Mouse (Mus musculus): Measurements from ENCODE around the gene Ccdc191. TPM values are rescaled to one million over a fixed set of nuclear protein-coding genes. Genes with fewer than 3 reads are reported as not detected.

Ccdc191 gene
- total RNA-seq, 2 experiments from 2014 or later: 4.8 to 5.1 TPM

DNA sequence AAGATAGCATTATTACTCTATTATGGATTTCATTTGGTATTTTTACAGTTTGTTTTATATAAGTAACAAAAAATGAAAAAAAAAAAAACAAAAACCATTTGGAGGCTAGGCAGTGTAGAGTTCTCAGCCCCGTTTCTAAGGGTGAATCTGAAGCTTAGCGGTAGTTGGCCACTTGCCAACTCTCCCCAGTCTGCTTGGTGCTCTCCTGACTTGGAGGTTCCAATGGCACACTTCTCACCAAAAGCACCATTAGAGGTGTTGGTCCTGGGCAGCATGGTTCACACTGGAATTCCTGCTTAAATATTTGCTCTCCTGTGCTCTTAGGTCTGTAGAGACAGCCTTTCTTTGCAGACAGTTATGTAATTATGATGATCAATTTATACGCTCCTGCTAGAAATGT lies 45.8 kb downstream of the Ccdc191 start:
- H3K27ac ChIP-seq: peak overlapping the region; percentile 81
- no peak overlapping the region for H3K4me3 ChIP-seq
- TF ChIP-seq CTCF (conservative IDR thresholded peaks at IDR 0.05): no peak
- DNase-seq (ENCODE audit: low spot score in 2 of 2): no peak

DNA sequence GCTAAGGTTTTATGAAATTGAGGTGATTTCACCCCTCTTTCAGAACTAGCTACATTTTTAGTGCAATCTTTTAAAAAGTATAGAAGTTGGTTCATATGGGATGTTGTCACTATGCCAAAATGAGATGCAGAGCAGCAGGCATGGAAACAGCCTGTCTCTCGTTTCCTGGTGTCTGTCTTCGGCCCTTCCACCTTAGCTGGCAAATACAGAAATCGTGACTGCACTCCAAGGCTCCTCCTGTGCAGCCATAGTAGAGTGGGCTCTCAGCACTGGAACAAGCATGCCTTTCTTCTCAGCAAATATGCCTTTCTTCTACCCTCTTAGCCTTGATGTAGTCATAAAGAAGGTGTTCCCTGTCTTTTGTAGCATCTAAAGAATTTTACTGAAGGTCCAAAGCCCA lies 46.3 kb downstream of the Ccdc191 start:
- no peak for TF ChIP-seq CTCF (conservative IDR thresholded peaks at IDR 0.05)
- Histone ChIP-seq H3K4me3 (no peak overlapping the region), H3K27ac (peak overlapping the region; percentile 81)
- no peak for DNase-seq (ENCODE audit: low spot score in 2 of 2)

DNA sequence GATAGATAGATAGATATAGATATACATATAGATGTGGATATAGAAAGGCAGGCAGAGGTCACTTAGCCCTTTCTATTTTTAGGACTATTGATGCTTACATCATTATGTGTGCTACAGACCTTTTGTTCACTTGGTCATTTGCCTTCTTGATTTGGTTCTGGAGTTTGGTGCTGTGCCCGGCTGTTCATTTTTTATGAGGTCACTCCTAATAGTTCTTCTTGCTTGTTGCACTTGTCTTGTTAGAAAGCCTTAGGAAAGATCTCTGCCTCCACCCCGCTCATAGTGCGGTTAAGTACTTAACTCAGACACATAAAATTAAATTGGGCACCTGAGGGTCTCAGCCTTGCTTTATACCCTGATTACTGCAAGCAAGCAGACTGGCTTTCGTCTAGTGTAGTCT lies 51.2 kb downstream of the Ccdc191 start:
- H3K27ac ChIP-seq: no peak overlapping the region
- TF ChIP-seq CTCF (conservative IDR thresholded peaks at IDR 0.05): no peak
- no peak overlapping the region for H3K4me3 ChIP-seq
- DNase-seq (ENCODE audit: low spot score in 2 of 2): no peak

DNA sequence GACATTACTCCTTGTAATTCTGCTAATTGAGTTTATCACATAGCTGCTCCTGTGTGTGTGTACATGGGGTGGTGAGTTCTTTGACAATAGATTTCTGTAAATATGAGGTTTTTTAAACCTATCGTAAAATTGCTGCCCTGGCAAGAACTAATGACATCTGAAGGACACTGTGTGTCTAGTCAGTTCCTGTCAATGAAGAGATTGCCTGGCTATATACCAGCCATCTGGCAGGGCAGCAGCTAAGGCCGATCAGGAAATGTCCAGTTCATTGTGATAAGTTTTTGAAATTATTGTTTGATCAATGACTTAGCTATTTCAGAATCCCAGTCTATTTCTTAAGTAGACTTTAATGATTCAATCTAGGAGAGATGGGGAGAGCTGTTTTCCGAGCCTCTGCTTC lies 55.8 kb downstream of the Ccdc191 start:
- H3K27ac ChIP-seq: peak overlapping the region; percentile 77
- TF ChIP-seq CTCF (conservative IDR thresholded peaks at IDR 0.05): no peak
- no peak for DNase-seq (ENCODE audit: low spot score in 2 of 2)

DNA sequence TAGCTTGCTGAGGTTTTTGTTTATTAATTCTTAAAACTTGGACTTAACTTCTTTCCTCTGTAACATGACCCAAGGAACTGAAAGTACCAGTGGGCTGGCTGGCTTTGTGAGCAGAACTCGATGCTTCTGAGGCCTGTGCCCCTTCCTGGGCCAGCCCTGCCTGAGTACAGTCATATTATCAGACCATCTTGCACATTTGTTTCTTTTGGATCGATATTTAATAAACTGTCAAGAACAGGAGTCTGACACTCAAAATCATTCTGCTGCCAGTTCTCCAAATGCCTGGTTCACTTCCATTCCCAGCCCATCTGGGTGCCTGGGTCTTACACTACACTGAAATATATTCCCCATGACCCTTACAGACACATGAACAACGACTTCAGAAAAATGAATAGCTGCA lies 56.3 kb downstream of the Ccdc191 start:
- no peak for TF ChIP-seq CTCF (conservative IDR thresholded peaks at IDR 0.05)
- H3K27ac ChIP-seq: peak overlapping the region; percentile 77

More for the DNA sequence above, 55.8 kb downstream of the Ccdc191 start:
- no peak overlapping the region for H3K4me3 ChIP-seq

DNA sequence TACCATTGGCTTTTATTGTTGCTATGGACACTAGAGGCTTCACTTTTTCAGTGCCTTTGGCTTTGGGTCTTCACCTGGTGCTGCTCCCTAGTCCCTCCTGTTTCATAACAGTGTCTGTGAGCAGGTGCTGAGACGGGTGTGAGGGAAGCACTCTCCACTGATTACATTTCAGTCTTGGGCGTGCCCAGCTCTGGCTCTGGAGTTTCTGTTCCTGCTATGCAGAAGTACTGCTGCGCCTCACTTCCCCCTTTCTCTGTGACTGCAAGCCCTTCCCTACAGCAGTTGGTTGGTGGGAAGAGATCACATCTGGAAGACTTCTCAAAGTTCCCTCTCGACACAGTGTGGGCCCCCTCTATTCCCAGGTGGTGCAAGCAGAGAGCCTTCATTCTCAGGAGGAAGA lies 62.0 kb downstream of the Ccdc191 start:
- DNase-seq (ENCODE audit: low spot score in 2 of 2): no peak
- Histone ChIP-seq H3K4me3 (no peak overlapping the region), H3K27ac (peak overlapping the region; percentile 25; the same call in 1 of the 2 replicates)
- no peak for TF ChIP-seq CTCF (conservative IDR thresholded peaks at IDR 0.05)

More for the DNA sequence above, 56.3 kb downstream of the Ccdc191 start:
- DNase-seq (ENCODE audit: low spot score in 2 of 2): no peak
- H3K4me3 ChIP-seq: no peak overlapping the region

DNA sequence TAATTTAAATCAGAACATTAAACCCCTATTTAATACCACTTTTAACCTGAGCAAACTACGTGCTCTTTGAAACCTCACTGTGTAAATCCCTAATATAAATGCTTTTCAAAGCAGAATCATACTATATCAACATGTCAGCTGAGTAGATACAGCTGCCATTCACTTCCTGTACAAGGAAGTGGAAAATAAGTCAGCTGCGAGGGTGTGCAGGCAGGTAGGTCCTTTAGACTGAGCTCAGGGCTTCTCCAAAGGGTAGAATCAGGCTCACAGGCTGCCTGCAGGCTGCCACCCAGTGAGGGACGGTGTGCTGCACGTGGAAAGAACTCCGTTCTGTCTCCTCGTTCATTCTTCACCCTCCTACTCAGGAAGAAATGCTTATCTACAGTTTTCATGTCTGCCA lies 65.3 kb downstream of the Ccdc191 start:
- no peak overlapping the region for H3K27ac ChIP-seq
- no peak overlapping the region for H3K4me3 ChIP-seq
- no peak for DNase-seq (ENCODE audit: low spot score in 2 of 2)
- no peak for TF ChIP-seq CTCF (conservative IDR thresholded peaks at IDR 0.05)

DNA sequence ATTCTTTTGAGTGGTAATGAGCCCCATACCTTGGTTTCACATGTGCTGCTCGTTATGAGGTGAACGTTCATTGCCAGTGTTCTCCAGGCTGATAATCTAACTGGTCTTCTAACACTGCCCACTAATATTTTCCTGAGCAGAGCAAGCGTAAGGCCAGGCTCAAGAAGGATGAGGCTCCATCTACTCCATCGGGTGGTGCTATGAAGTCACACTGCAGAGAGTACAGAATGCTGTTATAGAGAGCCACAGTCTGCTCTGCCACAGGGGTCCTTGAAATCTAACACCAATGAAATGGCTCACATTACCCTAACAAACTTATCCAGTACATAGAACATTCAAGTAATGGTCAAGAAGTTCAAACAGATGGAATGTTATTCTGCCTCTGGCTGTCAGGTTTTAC lies 68.4 kb downstream of the Ccdc191 start:
- Histone ChIP-seq H3K27ac (no peak overlapping the region), H3K4me3 (no peak overlapping the region)
- TF ChIP-seq CTCF (conservative IDR thresholded peaks at IDR 0.05): no peak
- DNase-seq (ENCODE audit: low spot score in 2 of 2): no peak

DNA sequence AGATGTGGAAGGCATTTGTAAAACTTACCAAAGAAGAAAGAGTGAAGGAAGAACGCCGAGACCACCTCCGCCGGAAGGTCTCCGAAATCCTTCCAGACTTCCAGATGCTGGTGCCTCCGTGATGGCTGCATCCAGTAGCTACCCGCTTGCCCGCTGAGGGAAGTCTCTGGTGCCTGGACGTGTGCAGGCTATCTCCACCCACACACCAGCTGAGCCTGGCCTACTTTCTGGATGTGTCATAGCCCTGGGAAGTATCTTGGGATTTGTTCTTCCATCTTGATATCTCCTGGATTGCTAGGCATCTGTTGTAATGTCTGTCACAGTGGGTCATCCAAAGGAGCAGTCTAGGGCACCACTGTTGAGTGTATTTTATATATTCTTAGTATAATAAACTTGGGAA lies 73.7 kb downstream of the Ccdc191 start:
- H3K4me3 ChIP-seq: no peak overlapping the region
- no peak for TF ChIP-seq CTCF (conservative IDR thresholded peaks at IDR 0.05)
- no peak for DNase-seq (ENCODE audit: low spot score in 2 of 2)
- peak overlapping the region; percentile 85 for H3K27ac ChIP-seq

DNA sequence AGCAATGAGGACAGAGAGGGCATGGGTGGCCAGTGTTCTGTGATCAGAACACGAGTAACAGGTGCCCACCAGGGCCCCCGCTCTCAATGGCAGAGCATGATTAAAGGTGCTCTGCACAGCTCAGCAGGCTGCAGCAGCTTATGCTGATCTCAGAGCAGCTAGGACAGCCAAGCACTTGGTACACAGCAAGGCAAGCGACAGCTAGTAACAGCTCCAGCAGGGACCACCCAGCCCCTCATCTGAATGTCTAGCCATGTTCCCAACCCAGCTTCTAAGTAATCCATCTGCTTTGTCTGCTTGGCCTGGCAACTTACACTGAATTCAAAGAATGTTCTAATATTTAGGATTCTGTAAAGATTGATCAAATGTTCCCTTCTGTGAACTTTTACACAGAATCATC lies 74.2 kb downstream of the Ccdc191 start:
- TF ChIP-seq CTCF (conservative IDR thresholded peaks at IDR 0.05): no peak
- H3K27ac ChIP-seq: peak overlapping the region; percentile 85
- H3K4me3 ChIP-seq: no peak overlapping the region
- no peak for DNase-seq (ENCODE audit: low spot score in 2 of 2)

DNA sequence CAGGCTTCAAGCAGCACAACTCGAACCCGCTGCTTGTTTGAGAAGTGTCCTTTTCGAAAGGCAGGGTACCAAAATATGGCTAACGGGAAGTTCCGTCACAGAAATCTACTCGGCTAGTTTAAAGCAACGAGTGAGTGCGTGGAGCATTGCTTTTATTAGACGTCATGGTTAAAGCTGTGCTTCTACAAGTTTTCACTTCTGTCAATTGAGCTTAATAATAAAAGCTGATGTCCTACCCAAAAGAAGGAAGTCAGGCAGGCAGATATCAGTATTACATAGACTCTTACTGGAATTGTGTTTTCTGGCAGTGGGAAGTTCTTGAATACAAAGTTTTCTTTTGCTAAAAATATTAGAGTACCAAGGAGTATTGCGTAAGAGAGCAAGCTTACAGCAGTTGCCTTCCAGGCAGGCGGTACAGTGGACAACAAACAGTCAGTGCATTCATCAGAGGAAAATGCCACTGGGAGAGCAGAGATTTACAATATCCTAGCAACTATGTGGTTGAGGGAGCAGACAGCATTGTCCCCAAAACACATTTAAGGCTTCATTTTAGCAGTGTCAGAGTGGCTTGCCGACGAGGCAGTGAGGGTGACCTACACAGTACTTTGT lies 76.3 kb downstream of the Ccdc191 start:
- DNase-seq (ENCODE audit: low spot score in 2 of 2): no peak
- Histone ChIP-seq H3K27ac (peak overlapping the region; percentile 85), H3K4me3 (no peak overlapping the region)
- TF ChIP-seq CTCF (conservative IDR thresholded peaks at IDR 0.05): no peak

DNA sequence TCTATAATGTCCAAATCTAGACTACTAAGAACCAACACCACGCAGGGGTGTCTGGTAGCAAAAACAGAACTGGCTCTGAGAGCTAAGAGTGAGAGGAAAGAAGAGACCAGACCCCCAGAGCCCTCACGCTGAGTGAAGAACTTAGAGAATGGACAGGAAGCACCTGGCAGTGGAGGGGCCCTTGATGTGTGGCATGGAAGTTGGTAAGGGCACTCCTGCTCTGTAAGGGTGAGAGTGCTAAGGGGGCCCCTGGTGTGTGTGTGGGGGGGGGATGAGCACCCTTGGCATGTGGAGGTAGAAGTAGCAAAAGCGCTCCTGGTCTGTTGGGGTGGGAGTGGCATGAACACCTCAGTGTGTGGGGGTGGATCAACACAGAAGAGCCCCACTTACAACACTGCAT lies 80.8 kb downstream of the Ccdc191 start:
- no peak for TF ChIP-seq CTCF (conservative IDR thresholded peaks at IDR 0.05)
- DNase-seq (ENCODE audit: low spot score in 2 of 2): no peak
- no peak overlapping the region for H3K27ac ChIP-seq
- no peak overlapping the region for H3K4me3 ChIP-seq

DNA sequence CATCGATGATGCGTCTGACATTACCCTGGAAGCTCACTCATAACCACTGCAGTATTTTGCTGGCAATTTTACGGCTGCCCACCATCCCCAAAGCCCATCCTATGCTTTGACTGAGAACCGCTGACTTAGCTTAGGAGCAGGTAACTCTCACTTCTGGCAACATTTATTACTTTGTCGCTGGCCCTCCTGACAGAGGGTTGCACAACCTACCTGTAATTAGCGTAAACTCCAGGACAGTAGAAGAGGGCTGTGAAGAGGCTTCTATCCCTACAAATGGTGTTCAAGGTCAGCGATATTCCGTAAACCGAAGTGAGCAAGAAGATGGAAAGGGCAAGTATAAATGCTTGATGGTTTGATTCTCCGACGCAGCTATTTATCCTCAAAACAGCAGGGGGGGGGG lies 81.6 kb downstream of the Ccdc191 start:
- H3K4me3 ChIP-seq: no peak overlapping the region
- no peak overlapping the region for H3K27ac ChIP-seq
- TF ChIP-seq CTCF (conservative IDR thresholded peaks at IDR 0.05): no peak
- no peak for DNase-seq (ENCODE audit: low spot score in 2 of 2)

DNA sequence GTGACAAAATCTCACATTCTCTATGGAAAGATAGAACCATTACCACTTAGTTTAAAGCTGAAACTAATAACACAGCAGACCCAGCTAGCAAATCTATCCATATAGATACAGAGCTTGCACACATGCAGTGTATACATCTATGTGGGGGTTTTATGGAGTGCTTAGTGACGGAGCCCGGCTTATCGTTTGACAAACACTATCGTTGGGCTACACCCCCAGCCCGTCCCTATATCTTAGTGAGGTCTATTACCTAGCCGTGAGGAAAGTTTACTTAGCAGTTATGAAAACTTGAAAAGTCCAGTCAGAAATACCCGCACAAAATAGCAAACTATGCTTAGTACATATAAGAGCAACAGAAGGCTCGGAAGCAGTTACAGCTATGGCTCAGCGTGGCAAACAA lies 82.1 kb downstream of the Ccdc191 start:
- Histone ChIP-seq H3K4me3 (no peak overlapping the region; the same call in 1 of the 2 replicates), H3K27ac (0 out of 2 replicates have a peak overlapping the region, but pooled peaks have one; percentile 14)
- DNase-seq (ENCODE audit: low spot score in 2 of 2): no peak
- TF ChIP-seq CTCF (conservative IDR thresholded peaks at IDR 0.05): no peak

Data from layer of hippocampus, adult 2 months (tissue).